Mouse (Mus musculus) bone marrow macrophage, adult 2 months (primary cell): ENCODE measurements around the gene Atp13a4.

ENCODE experiments used
- CTCF ChIP-seq: IDR thresholded peaks from 2 replicates; pipeline ENCODE4 v1.5.1; 2012; ENCODE audit warnings: low read depth, mild to moderate bottlenecking, low read length, moderate library complexity
- POLR2A ChIP-seq: IDR thresholded peaks from 2 replicates; pipeline ENCODE4 v1.6.1; 2012; ENCODE audit warnings: mild to moderate bottlenecking, low read depth, low read length, borderline replicate concordance

- TF ChIP-seq POLR2A (no peak), CTCF (no peak)
Observed at GRCm38 (mm10) chr16:29491031-29491430, 53.6 kb downstream of the Atp13a4 start.
